ENCODE assay signal across 10 mouse cellular contexts in genomic region chr8:94995336-94995893, GRCm38 (mm10). TPM values are rescaled to one million over a fixed set of nuclear protein-coding genes. Genes with fewer than 3 reads are reported as not detected.
DNase-seq lines count a peak whose midpoint lies in the region; ATAC-seq lines count a peak whose summit lies in the region.
"Had no signal": no experiment of that assay in that cellular context is flagged by ENCODE, and none has a peak within 500 bp of the region (broad histone marks: within the 10 kb centered on the region; RNA-seq: fewer than 3 reads in every experiment).

No protein-coding gene starts in this region.

- H3K4me3 ChIP-seq in liver, embryonic 12.5 days: no peak overlapping the region
- H3K4me3 ChIP-seq in liver, embryonic 11.5 days (ENCODE audit: low read depth, low read length): no peak overlapping the region
- peak overlapping the region; percentile 11 for H3K4me3 ChIP-seq in embryonic facial prominence, embryonic 11.5 days (ENCODE audit: low read depth, low read length)
- H3K4me3 ChIP-seq in neural tube, embryonic 15.5 days (replicated peaks): peak overlapping the region; percentile 40
- H3K4me3 ChIP-seq: embryonic facial prominence, embryonic 13.5 days had no signal

- no peaks in the 10 kb centered on the region for H3K9me3 ChIP-seq in liver, embryonic 12.5 days (replicated peaks)
- H3K9me3 ChIP-seq in liver, embryonic 11.5 days (ENCODE audit: control insufficient read depth, low read length): no peaks in the 10 kb centered on the region
- no peaks in the 10 kb centered on the region for H3K9me3 ChIP-seq in embryonic facial prominence, embryonic 11.5 days (replicated peaks; ENCODE audit: control insufficient read depth, low read length)
- H3K9me3 ChIP-seq in neural tube, embryonic 15.5 days (replicated peaks): no peaks in the 10 kb centered on the region
- H3K9me3 ChIP-seq: embryonic facial prominence, embryonic 13.5 days had no signal

- H3K9ac ChIP-seq in liver, embryonic 12.5 days: no peak overlapping the region
- H3K9ac ChIP-seq in liver, embryonic 11.5 days (ENCODE audit: low read depth, low read length): no peak overlapping the region
- peak overlapping the region; percentile 47 for H3K9ac ChIP-seq in embryonic facial prominence, embryonic 11.5 days (replicated peaks; ENCODE audit: low read length)
- peak overlapping the region; percentile 53 for H3K9ac ChIP-seq in neural tube, embryonic 15.5 days (replicated peaks)
- H3K9ac ChIP-seq: embryonic facial prominence, embryonic 13.5 days; lung, embryonic 14.5 days had no signal

- no peak for ATAC-seq in liver, embryonic 12.5 days
- no peak for ATAC-seq in liver, embryonic 11.5 days (replicated peaks; ENCODE audit: low FRiP score)
- ATAC-seq in embryonic facial prominence, embryonic 11.5 days (replicated peaks; ENCODE audit: insufficient number of reproducible peaks, low FRiP score, low TSS enrichment, low read depth): no peak
- no peak for ATAC-seq in neural tube, embryonic 15.5 days (ENCODE audit: low FRiP score)
- ATAC-seq in erythroblast, adult 5-6 weeks (replicated peaks; ENCODE audit: low FRiP score, poor library complexity, severe bottlenecking): no peak

- DNase-seq in liver, embryonic 11.5 days (ENCODE audit: low spot score): no peak
- DNase-seq in embryonic facial prominence, embryonic 11.5 days (ENCODE audit: low spot score): no peak
- peak; percentile 63 to 72 for DNase-seq in layer of hippocampus, postnatal 10 days (ENCODE audit: low spot score in 2 of 2)
- DNase-seq in frontal cortex, adult 2 months (ENCODE audit: extremely low spot score in 1 of 2, low spot score in 1 of 2): no peak
- no peak for DNase-seq in retina, postnatal 1 day
- DNase-seq: lung, embryonic 14.5 days had no signal

- no peak overlapping the region for H3K4me2 ChIP-seq in liver, embryonic 12.5 days
- no peak overlapping the region for H3K4me2 ChIP-seq in liver, embryonic 11.5 days
- H3K4me2 ChIP-seq in embryonic facial prominence, embryonic 11.5 days (ENCODE audit: low read depth, low read length): peak overlapping the region; percentile 19
- H3K4me2 ChIP-seq in neural tube, embryonic 15.5 days: peak overlapping the region; percentile 61
- H3K4me2 ChIP-seq: embryonic facial prominence, embryonic 13.5 days; lung, embryonic 14.5 days had no signal

- 67% methylated on average over 5 of the region's 5 CpGs for WGBS in liver, embryonic 12.5 days (ENCODE audit: insufficient replicate concordance)
- 63% methylated on average over 5 of the region's 5 CpGs for WGBS in liver, embryonic 11.5 days
- 76% methylated on average over 5 of the region's 5 CpGs for WGBS in embryonic facial prominence, embryonic 11.5 days
- 22% methylated on average over 5 of the region's 5 CpGs for whole genome bisulfite sequencing in neural tube, embryonic 15.5 days

- no peaks in the 10 kb centered on the region for H3K27me3 ChIP-seq in liver, embryonic 12.5 days (replicated peaks)
- H3K27me3 ChIP-seq in liver, embryonic 11.5 days (replicated peaks; ENCODE audit: control insufficient read depth, insufficient read depth, low read length): no peaks in the 10 kb centered on the region
- no peaks in the 10 kb centered on the region for H3K27me3 ChIP-seq in embryonic facial prominence, embryonic 11.5 days (ENCODE audit: control insufficient read depth, insufficient read depth, low read length)
- H3K27me3 ChIP-seq in neural tube, embryonic 15.5 days (replicated peaks): no peaks in the 10 kb centered on the region
- H3K27me3 ChIP-seq: embryonic facial prominence, embryonic 13.5 days had no signal

- peak overlapping the region; percentile 38 for H3K27ac ChIP-seq in liver, embryonic 12.5 days
- H3K27ac ChIP-seq in liver, embryonic 11.5 days (ENCODE audit: low read depth, low read length): no peak overlapping the region
- no peak overlapping the region for H3K27ac ChIP-seq in embryonic facial prominence, embryonic 11.5 days (replicated peaks; ENCODE audit: low read depth, low read length)
- H3K27ac ChIP-seq in neural tube, embryonic 15.5 days (replicated peaks): peak overlapping the region; percentile 91
- H3K27ac ChIP-seq: embryonic facial prominence, embryonic 13.5 days had no signal

- peaks cover 82% of the 10 kb centered on the region for H3K36me3 ChIP-seq in liver, embryonic 12.5 days
- peaks cover 4% of the 10 kb centered on the region; the same call in 1 of the 2 replicates for H3K36me3 ChIP-seq in liver, embryonic 11.5 days (ENCODE audit: control insufficient read depth, insufficient read depth, low read length)
- H3K36me3 ChIP-seq in embryonic facial prominence, embryonic 11.5 days (replicated peaks; ENCODE audit: control insufficient read depth, insufficient read depth, low read depth, low read length): no peaks in the 10 kb centered on the region
- H3K36me3 ChIP-seq in neural tube, embryonic 15.5 days: no peaks in the 10 kb centered on the region
- H3K36me3 ChIP-seq: embryonic facial prominence, embryonic 13.5 days had no signal

- H3K4me1 ChIP-seq in liver, embryonic 12.5 days: peaks cover 100% of the 10 kb centered on the region
- peaks cover 90% of the 10 kb centered on the region for H3K4me1 ChIP-seq in liver, embryonic 11.5 days (replicated peaks; ENCODE audit: control insufficient read depth, insufficient read depth, low read length)
- peaks cover 4% of the 10 kb centered on the region for H3K4me1 ChIP-seq in embryonic facial prominence, embryonic 11.5 days (ENCODE audit: control insufficient read depth, insufficient read depth, low read length)
- peaks cover 97% of the 10 kb centered on the region for H3K4me1 ChIP-seq in neural tube, embryonic 15.5 days

RNA-seq across cellular contexts. Expression of gene Adgrg1, which starts 20.9 kb away (rescaled TPM):
- 78.5 and 80.9 TPM in 2 replicates for polyA plus RNA-seq in liver, embryonic 12.5 days (2016; fragmentation: Nextera tagmentation; extraction: Ambion mirVana)
- 125 and 137 TPM in 2 replicates for polyA plus RNA-seq in liver, embryonic 11.5 days (2014; fragmentation: Nextera tagmentation; extraction: Ambion mirVana)
- 31.4 and 33.2 TPM in 2 replicates for polyA plus RNA-seq in embryonic facial prominence, embryonic 11.5 days (2014; fragmentation: Nextera tagmentation; extraction: Ambion mirVana)
- total RNA-seq in layer of hippocampus, postnatal 10 days (2021): 100 to 1,000 TPM; 160 to 164 TPM
- 80.9 and 96.9 TPM in 2 replicates for polyA plus RNA-seq in neural tube, embryonic 15.5 days (2015; fragmentation: Nextera tagmentation; extraction: Ambion mirVana)
- 28.2 and 32.1 TPM in 2 replicates for total RNA-seq in erythroblast, adult 5-6 weeks (2015; ENCODE audit: low replicate concordance)
- 7.1 and 7.5 TPM in 2 replicates for total RNA-seq in erythroblast, adult 5-6 weeks (2017; ENCODE audit: low replicate concordance)
- polyA plus RNA-seq in frontal cortex, adult 2 months (2012; rRNA removed): 127 and 147 TPM in 2 replicates

RNA-seq across cellular contexts. Expression of gene Adgrg3, which starts 22.1 kb away (rescaled TPM):
- polyA plus RNA-seq in liver, embryonic 12.5 days (2016; fragmentation: Nextera tagmentation; extraction: Ambion mirVana): 7.9 and 8.7 TPM in 2 replicates
- polyA plus RNA-seq in liver, embryonic 11.5 days (2014; fragmentation: Nextera tagmentation; extraction: Ambion mirVana): 11.8 and 11.9 TPM in 2 replicates
- polyA plus RNA-seq in embryonic facial prominence, embryonic 11.5 days (2014; fragmentation: Nextera tagmentation; extraction: Ambion mirVana): 2.0 and 3.2 TPM in 2 replicates
- under 1 TPM; 0.20 to 0.48 TPM for total RNA-seq in layer of hippocampus, postnatal 10 days (2021)
- 0.95 and 4.7 TPM in 2 replicates for polyA plus RNA-seq in neural tube, embryonic 15.5 days (2015; fragmentation: Nextera tagmentation; extraction: Ambion mirVana)
- 24.2 and 30.9 TPM in 2 replicates for total RNA-seq in erythroblast, adult 5-6 weeks (2015; ENCODE audit: low replicate concordance)
- total RNA-seq in erythroblast, adult 5-6 weeks (2017; ENCODE audit: low replicate concordance): 20.9 and 34.9 TPM in 2 replicates
- polyA plus RNA-seq in frontal cortex, adult 2 months (2012; rRNA removed): 0.54 and 0.59 TPM in 2 replicates

RNA-seq across cellular contexts. Expression of gene Drc7, which starts 59.5 kb away (rescaled TPM):
- 0.14 and 0.37 TPM in 2 replicates for polyA plus RNA-seq in liver, embryonic 12.5 days (2016; fragmentation: Nextera tagmentation; extraction: Ambion mirVana)
- 0.26 TPM in 1 of 2 replicates, not detected in the other for polyA plus RNA-seq in liver, embryonic 11.5 days (2014; fragmentation: Nextera tagmentation; extraction: Ambion mirVana)
- not detected in 2 replicates for polyA plus RNA-seq in embryonic facial prominence, embryonic 11.5 days (2014; fragmentation: Nextera tagmentation; extraction: Ambion mirVana)
- 1 to 10 TPM; 1.9 to 3.2 TPM for total RNA-seq in layer of hippocampus, postnatal 10 days (2021)
- 1.2 and 1.8 TPM in 2 replicates for polyA plus RNA-seq in neural tube, embryonic 15.5 days (2015; fragmentation: Nextera tagmentation; extraction: Ambion mirVana)
- total RNA-seq in erythroblast, adult 5-6 weeks (2015; ENCODE audit: low replicate concordance): not detected in 2 replicates
- 1.3 TPM in 1 of 2 replicates, not detected in the other for total RNA-seq in erythroblast, adult 5-6 weeks (2017; ENCODE audit: low replicate concordance)
- 0.80 and 1.2 TPM in 2 replicates for polyA plus RNA-seq in frontal cortex, adult 2 months (2012; rRNA removed)
- polyA plus RNA-seq: lung, embryonic 14.5 days had no signal

Comparison
In these comparisons a context has a peak if more than half of its experiments do, and no peak if none do; other contexts are left out.
1. H3K27ac ChIP-seq: peak in liver, embryonic 12.5 days (single experiment) and neural tube, embryonic 15.5 days (single experiment); none in liver, embryonic 11.5 days (single experiment) and embryonic facial prominence, embryonic 11.5 days (single experiment).
2. H3K4me2 ChIP-seq: peak in embryonic facial prominence, embryonic 11.5 days (single experiment) and neural tube, embryonic 15.5 days (single experiment); none in liver, embryonic 12.5 days (single experiment) and liver, embryonic 11.5 days (single experiment).
3. H3K4me3 ChIP-seq: peak in embryonic facial prominence, embryonic 11.5 days (single experiment) and neural tube, embryonic 15.5 days (single experiment); none in liver, embryonic 12.5 days (single experiment) and liver, embryonic 11.5 days (single experiment).
4. H3K9ac ChIP-seq: peak in embryonic facial prominence, embryonic 11.5 days (single experiment) and neural tube, embryonic 15.5 days (single experiment); none in liver, embryonic 12.5 days (single experiment) and liver, embryonic 11.5 days (single experiment).
5. DNase-seq: peak in layer of hippocampus, postnatal 10 days (2 of 2); none in liver, embryonic 11.5 days (single experiment), embryonic facial prominence, embryonic 11.5 days (single experiment), frontal cortex, adult 2 months (0 of 2) and retina, postnatal 1 day (single experiment).